Mouse (Mus musculus) liver, embryonic 14.5 days (tissue): Measurements from ENCODE around the gene Numbl.

Experiments
- CTCF ChIP-seq: IDR thresholded peaks from 2 replicates; pipeline ENCODE4 v1.5.1; 2016; ENCODE audit warnings: antibody characterized with exemption, low read depth, control low read depth
- EP300 ChIP-seq: IDR thresholded peaks from 2 replicates; pipeline ENCODE4 v1.6.1; 2016; ENCODE audit warnings: antibody characterized with exemption, low read depth

GRCm38 (mm10) chr7:27228865-27229264 lies 29.4 kb upstream of the Numbl start:
- no peak for TF ChIP-seq CTCF
- no peak for TF ChIP-seq EP300
